Mouse (Mus musculus): ENCODE measurements at regions not wholly inside any gene's neighbourhood (a gene's known extent, or its start where the extent isn't known, plus 50 kb on each side); places are given as distances from the start of the nearest gene placed in this dataset.

DNA sequence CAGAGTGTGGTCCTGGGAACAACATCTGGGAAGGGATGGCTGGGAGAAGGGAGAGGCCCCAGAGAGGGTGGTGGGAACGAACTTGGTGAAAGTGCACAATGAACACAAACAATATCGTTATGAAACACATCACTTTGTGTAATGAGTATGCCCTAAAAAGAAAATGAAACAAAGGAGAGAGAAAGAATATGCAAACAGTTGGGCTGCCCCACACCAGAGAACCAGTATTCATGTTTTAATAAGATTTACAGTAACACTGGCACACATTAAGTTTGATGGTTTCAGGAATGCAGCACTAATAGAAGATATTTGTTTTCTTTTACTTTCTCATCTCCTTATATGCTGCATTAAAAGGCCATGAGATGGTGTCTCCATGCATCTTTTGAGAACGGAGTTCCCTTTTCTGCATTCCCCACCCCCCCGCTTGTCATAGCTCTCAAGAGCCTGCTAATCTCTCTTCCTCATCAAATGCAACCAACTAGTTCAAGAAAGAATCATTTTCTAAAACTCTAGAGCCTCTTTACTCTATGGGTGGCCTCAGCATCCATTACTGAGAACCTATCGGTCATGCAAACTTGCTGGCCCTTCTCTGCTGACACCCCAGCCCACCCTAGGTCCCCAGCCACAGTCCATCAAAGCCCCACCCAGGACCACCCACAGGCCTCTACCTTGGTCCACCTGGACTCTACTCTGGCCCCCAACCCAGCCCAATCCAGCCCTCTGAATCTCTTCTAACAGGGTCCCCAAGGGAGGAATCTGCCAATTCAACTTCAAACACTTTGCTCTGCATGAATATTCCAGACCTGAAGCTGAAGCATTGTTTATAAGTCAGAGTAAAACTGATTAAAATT is 379.0 kb upstream of the Nrp1 start:
- TF ChIP-seq POLR2A (IDR thresholded peaks at IDR 0.05; ENCODE audit: extremely low read depth, insufficient read depth, low read length) (no peak), CTCF (IDR thresholded peaks at IDR 0.05; ENCODE audit: extremely low read depth, insufficient read depth, low read length) (no peak)
- H3K4me3 ChIP-seq (ENCODE audit: insufficient read depth, low read length), result no peak overlapping the region
- H3K4me1 ChIP-seq (ENCODE audit: control insufficient read depth, insufficient read depth, low read length), result no peaks in the 10 kb centered on the region
- H3K27ac ChIP-seq (ENCODE audit: insufficient read depth, low read length), result no peak overlapping the region

DNA sequence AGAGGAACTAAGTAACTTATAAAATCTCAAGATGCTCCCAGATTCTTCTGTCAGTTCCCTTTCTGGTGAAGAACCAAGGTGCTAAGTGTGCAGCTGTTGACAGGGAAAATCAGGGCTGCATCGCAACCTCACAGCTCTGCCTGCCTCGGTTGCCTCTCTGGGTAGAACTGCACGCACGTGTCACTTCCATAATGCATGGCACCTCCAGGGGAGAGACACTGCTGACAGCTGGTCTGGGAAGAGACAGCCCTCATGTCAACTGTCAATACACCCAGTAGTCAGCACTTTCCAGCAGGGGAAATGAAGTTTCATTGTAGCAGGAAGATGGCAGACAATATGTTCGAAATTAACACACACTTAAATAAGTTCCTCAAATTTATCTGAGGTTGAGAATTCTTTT is 376.2 kb upstream of the Nrp1 start:
- TF ChIP-seq POLR2A (IDR thresholded peaks at IDR 0.05; ENCODE audit: extremely low read depth, insufficient read depth, low read length), result no peak
- no peak for TF ChIP-seq CTCF (IDR thresholded peaks at IDR 0.05; ENCODE audit: extremely low read depth, insufficient read depth, low read length)
- H3K4me3 ChIP-seq (ENCODE audit: insufficient read depth, low read length), result no peak overlapping the region

DNA sequence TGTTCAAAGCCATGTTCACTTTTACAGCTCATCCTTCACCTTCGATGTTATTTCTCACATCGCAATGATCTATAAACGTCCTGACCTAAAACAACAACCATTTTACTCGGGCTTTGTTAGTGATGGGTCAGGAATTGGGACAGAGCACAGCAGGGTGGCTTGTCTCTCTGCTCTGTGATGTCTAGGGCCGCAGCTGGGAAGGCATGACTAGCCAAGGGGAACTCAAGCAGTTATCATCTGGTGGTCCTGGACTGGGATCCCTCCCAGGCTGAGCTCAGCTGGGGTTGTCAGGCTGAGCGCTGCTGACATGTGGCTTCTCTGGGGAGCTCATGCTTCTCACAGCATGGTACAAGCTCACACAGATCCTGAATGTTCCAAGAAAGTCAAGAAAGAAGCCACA is 372.8 kb upstream of the Nrp1 start:
- Histone ChIP-seq H3K27ac (ENCODE audit: insufficient read depth, low read length) (no peak overlapping the region), H3K4me1 (ENCODE audit: control insufficient read depth, insufficient read depth, low read length) (no peaks in the 10 kb centered on the region), H3K4me3 (ENCODE audit: insufficient read depth, low read length) (no peak overlapping the region)
- TF ChIP-seq POLR2A (IDR thresholded peaks at IDR 0.05; ENCODE audit: extremely low read depth, insufficient read depth, low read length) (no peak), CTCF (IDR thresholded peaks at IDR 0.05; ENCODE audit: extremely low read depth, insufficient read depth, low read length) (no peak)

More for the DNA sequence above, 376.2 kb upstream of the Nrp1 start:
- Histone ChIP-seq H3K27ac (ENCODE audit: insufficient read depth, low read length) (no peak overlapping the region), H3K4me1 (ENCODE audit: control insufficient read depth, insufficient read depth, low read length) (no peaks in the 10 kb centered on the region)

DNA sequence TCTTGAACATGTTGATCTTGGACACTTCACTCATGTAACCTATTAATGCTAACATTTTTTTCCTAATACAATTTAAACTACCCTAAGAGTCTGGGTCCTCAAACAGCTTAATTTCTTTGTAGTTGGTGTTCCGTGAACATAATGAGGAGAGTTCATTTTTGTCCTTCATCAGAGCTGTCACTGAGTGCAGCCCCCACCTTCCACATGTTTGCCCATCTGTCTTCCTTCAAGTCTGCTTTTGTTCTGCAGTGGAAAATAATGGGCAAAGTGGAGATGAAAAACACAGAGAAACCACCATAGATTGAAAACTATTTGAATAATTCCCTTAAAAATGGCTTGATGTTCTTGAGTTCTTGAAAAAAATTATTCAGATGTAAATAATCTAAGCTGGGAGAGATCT is 369.5 kb upstream of the Nrp1 start:
- Histone ChIP-seq H3K4me3 (ENCODE audit: insufficient read depth, low read length) (no peak overlapping the region), H3K4me1 (ENCODE audit: control insufficient read depth, insufficient read depth, low read length) (no peaks in the 10 kb centered on the region), H3K27ac (ENCODE audit: insufficient read depth, low read length) (no peak overlapping the region)
- TF ChIP-seq POLR2A (IDR thresholded peaks at IDR 0.05; ENCODE audit: extremely low read depth, insufficient read depth, low read length) (no peak), CTCF (IDR thresholded peaks at IDR 0.05; ENCODE audit: extremely low read depth, insufficient read depth, low read length) (no peak)

DNA sequence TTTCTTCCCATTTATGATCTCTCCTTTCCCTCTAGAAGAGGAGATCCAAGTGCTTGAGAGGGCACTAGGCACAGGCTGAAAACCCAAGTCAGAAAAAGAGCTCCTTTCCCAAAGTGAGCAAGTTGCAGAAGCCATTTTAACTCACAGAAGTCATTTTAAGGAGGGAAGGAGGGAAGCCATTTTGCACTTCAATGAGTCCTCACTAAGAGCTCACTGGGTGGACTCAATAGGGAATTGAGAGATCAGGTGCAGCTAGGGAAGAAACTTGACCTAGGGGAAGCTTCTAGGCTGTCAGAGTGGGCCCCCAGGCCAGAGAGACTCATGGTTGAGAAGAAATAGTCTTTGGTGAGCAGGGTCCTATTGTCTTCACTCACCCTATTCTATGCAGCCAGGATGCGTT is 363.5 kb upstream of the Nrp1 start:
- TF ChIP-seq CTCF (IDR thresholded peaks at IDR 0.05; ENCODE audit: extremely low read depth, insufficient read depth, low read length) (no peak), POLR2A (IDR thresholded peaks at IDR 0.05; ENCODE audit: extremely low read depth, insufficient read depth, low read length) (no peak)
- Histone ChIP-seq H3K4me1 (ENCODE audit: control insufficient read depth, insufficient read depth, low read length) (no peaks in the 10 kb centered on the region), H3K27ac (ENCODE audit: insufficient read depth, low read length) (no peak overlapping the region), H3K4me3 (ENCODE audit: insufficient read depth, low read length) (no peak overlapping the region)

DNA sequence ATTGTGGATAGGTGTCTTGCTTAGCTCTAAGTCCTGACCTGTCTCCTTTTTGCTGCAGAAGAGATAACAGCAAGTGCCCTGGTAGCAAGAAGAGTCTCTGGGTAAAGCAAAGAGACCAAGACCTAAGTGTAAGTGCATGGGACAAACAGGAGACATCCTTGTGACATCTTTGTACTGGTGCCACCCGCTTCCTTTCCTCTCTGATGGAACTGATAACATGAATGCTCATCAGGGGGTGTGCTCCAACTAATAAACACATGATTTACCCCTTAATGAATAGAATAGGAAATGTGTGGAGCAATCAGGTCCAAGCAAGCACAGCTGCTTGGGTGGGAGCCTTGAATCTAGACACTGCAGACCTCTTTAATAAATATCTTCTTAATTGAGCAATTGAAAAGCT is 362.9 kb upstream of the Nrp1 start:
- H3K4me3 ChIP-seq (ENCODE audit: insufficient read depth, low read length), result no peak overlapping the region
- H3K4me1 ChIP-seq (ENCODE audit: control insufficient read depth, insufficient read depth, low read length), result no peaks in the 10 kb centered on the region
- TF ChIP-seq POLR2A (IDR thresholded peaks at IDR 0.05; ENCODE audit: extremely low read depth, insufficient read depth, low read length), result no peak
- TF ChIP-seq CTCF (IDR thresholded peaks at IDR 0.05; ENCODE audit: extremely low read depth, insufficient read depth, low read length), result no peak
- H3K27ac ChIP-seq (ENCODE audit: insufficient read depth, low read length), result no peak overlapping the region

DNA sequence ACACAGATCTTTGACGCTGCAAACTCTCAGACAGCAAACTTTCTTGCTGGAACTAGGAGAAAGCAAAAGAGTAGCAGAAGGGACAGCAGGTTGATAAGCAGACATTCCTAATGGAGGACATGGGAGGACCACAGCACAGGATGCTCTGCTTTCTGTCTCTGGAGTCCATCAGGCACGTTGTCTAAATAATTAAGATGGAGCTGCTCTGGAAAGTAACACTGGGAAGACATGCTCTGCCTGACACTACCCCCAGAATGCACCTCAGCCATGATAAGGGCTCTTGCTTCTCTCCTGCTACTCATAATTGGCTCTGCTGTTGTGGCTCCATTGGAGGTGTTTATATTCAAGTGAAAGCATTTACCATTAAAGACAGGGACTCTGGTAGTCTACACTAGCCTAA is 356.0 kb upstream of the Nrp1 start:
- Histone ChIP-seq H3K27ac (ENCODE audit: insufficient read depth, low read length) (no peak overlapping the region), H3K4me1 (ENCODE audit: control insufficient read depth, insufficient read depth, low read length) (no peaks in the 10 kb centered on the region), H3K4me3 (ENCODE audit: insufficient read depth, low read length) (no peak overlapping the region)
- TF ChIP-seq CTCF (IDR thresholded peaks at IDR 0.05; ENCODE audit: extremely low read depth, insufficient read depth, low read length), result no peak
- TF ChIP-seq POLR2A (IDR thresholded peaks at IDR 0.05; ENCODE audit: extremely low read depth, insufficient read depth, low read length), result no peak

DNA sequence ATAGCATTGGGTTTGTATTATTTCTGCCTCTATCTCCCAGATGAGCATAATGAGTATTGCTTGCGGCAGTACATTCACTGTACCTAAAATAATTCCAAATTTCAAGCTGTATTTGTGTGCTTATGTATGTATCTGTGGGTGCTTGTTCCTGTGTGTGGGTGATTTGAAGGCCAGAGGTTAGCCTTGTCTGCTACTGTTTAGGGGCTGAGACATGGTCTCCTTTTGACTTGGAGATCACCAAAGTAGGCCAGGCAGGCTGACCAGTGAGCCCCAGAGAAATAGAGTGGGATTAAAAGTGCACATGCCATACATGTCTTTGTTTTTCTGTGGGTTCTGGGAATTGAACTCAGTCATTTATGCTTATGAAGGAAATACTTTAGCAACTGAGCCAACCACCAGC is 355.6 kb upstream of the Nrp1 start:
- TF ChIP-seq POLR2A (IDR thresholded peaks at IDR 0.05; ENCODE audit: extremely low read depth, insufficient read depth, low read length) (no peak), CTCF (IDR thresholded peaks at IDR 0.05; ENCODE audit: extremely low read depth, insufficient read depth, low read length) (no peak)
- Histone ChIP-seq H3K4me3 (ENCODE audit: insufficient read depth, low read length) (no peak overlapping the region), H3K27ac (ENCODE audit: insufficient read depth, low read length) (no peak overlapping the region), H3K4me1 (ENCODE audit: control insufficient read depth, insufficient read depth, low read length) (no peaks in the 10 kb centered on the region)

DNA sequence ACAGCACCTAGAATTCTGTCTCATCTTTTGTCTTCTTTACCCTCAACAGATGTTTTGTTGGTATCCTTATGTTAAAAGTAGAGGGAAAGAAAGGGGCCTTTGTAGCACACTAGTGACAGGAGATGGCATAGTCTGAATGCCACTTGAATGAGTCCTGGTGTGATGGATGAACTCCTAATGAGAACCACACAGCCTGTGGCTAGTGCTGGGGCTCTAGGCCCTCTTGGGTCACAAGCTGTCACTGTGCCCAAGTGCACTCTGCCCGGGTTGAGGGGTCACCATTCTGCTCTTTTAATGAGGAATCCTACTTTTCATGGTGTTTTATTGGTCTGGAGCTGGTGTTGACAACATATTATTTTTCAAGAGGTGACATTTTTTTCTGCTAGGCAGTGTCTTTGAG is 355.0 kb upstream of the Nrp1 start:
- Histone ChIP-seq H3K27ac (ENCODE audit: insufficient read depth, low read length) (no peak overlapping the region), H3K4me1 (ENCODE audit: control insufficient read depth, insufficient read depth, low read length) (no peaks in the 10 kb centered on the region), H3K4me3 (ENCODE audit: insufficient read depth, low read length) (no peak overlapping the region)
- no peak for TF ChIP-seq CTCF (IDR thresholded peaks at IDR 0.05; ENCODE audit: extremely low read depth, insufficient read depth, low read length)

DNA sequence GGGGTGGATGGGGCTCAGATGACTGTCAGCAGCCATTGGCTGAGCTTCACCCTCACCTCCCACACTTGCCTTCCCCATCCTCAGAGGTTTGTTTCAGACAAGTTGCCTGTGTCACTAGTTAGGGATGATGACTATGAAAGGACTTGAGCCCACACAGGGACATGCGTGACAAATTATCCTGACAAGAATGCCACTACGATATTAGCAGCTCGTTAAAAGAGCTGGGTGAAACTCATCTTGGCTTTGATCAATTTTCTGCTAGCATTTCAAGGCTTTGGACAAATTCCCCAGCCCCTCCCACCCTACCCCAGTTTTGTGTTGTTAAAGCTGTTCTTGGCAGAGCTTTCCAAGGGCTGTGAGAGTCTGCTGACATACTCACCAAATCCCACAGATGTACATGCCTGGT is 354.5 kb upstream of the Nrp1 start:
- TF ChIP-seq POLR2A (IDR thresholded peaks at IDR 0.05; ENCODE audit: extremely low read depth, insufficient read depth, low read length) (no peak), CTCF (IDR thresholded peaks at IDR 0.05; ENCODE audit: extremely low read depth, insufficient read depth, low read length) (no peak)
- Histone ChIP-seq H3K4me1 (ENCODE audit: control insufficient read depth, insufficient read depth, low read length) (no peaks in the 10 kb centered on the region), H3K4me3 (ENCODE audit: insufficient read depth, low read length) (no peak overlapping the region), H3K27ac (ENCODE audit: insufficient read depth, low read length) (no peak overlapping the region)

Measured in cortical plate, adult 2 months (tissue).